In genomic region chr5:115730314-115730713, GRCm38 (mm10) we compare ENCODE assay signal across 9 mouse cellular contexts. TPM values are rescaled to one million over a fixed set of nuclear protein-coding genes. Genes with fewer than 3 reads are reported as not detected.
DNase-seq lines count a peak whose midpoint lies in the region; ATAC-seq and TF ChIP-seq lines count a peak whose summit lies in the region.
"Had no signal": no experiment of that assay in that cellular context is flagged by ENCODE, and none has a peak within 500 bp of the region (broad histone marks: within the 10 kb centered on the region; RNA-seq: fewer than 3 reads in every experiment).

No protein-coding gene starts in this region.

- DNase-seq in heart, embryonic 10.5 days (ENCODE audit: low spot score) = no peak
- no peak for DNase-seq in heart, adult 8-10 months (ENCODE audit: low spot score)
- DNase-seq in ES-E14 (ENCODE audit: low read depth, low spot score) = no peak
- DNase-seq in hindbrain, embryonic 10.5 days (ENCODE audit: low spot score) = no peak
- no peak for DNase-seq in midbrain, embryonic 11.5 days (ENCODE audit: low spot score, missing footprints)
- no peak for DNase-seq in lung, postnatal 36 days
- no peak for DNase-seq in adrenal gland, postnatal 14 days
- DNase-seq in spleen, postnatal 10 days (ENCODE audit: low spot score in 2 of 2) = no peak
- DNase-seq: embryo, embryonic 11 days had no signal

- peak overlapping the region; percentile 86 for H3K4me2 ChIP-seq in midbrain, embryonic 11.5 days

- peak overlapping the region; percentile 74; the same call in 1 of the 2 replicates for H3K4me3 ChIP-seq in heart, embryonic 10.5 days
- peak overlapping the region; percentile 80 to 84; a peak in 3 of 4 replicates for H3K4me3 ChIP-seq in ES-E14 (ENCODE audit: insufficient read depth in 1 of 2, low read depth in 1 of 2, low read length in 2 of 2, poor library complexity in 1 of 2, severe bottlenecking in 1 of 2)
- H3K4me3 ChIP-seq in hindbrain, embryonic 10.5 days = peak overlapping the region; percentile 72
- H3K4me3 ChIP-seq in midbrain, embryonic 11.5 days (ENCODE audit: low read depth, low read length) = peak overlapping the region; percentile 70

- H3K27ac ChIP-seq in heart, embryonic 10.5 days = no peak overlapping the region
- H3K27ac ChIP-seq in ES-E14 (ENCODE audit: insufficient read depth, low read depth, low read length, poor library complexity, severe bottlenecking) = no peak overlapping the region
- H3K27ac ChIP-seq in hindbrain, embryonic 10.5 days = no peak overlapping the region
- no peak overlapping the region for H3K27ac ChIP-seq in midbrain, embryonic 11.5 days (ENCODE audit: low read depth, low read length)

- peaks cover 27% of the 10 kb centered on the region for H3K27me3 ChIP-seq in heart, embryonic 10.5 days (ENCODE audit: insufficient read depth, poor library complexity, severe bottlenecking)
- H3K27me3 ChIP-seq in hindbrain, embryonic 10.5 days (ENCODE audit: insufficient read depth, poor library complexity, severe bottlenecking) = peaks cover 28% of the 10 kb centered on the region
- peaks cover 11% of the 10 kb centered on the region for H3K27me3 ChIP-seq in midbrain, embryonic 11.5 days (ENCODE audit: control insufficient read depth, insufficient read depth, low read length)

- no peak for ATAC-seq in midbrain, embryonic 11.5 days (ENCODE audit: low FRiP score)

- in situ Hi-C loops in ES-E14 (cut with MboI; ENCODE audit: low sequenced_read_pairs in 2 of 2, unreplicated experiment in 2 of 2) = no loop called here

- 66% methylated on average over 5 of the region's 5 CpGs for WGBS in heart, embryonic 10.5 days
- WGBS in hindbrain, embryonic 10.5 days = 72% methylated on average over 5 of the region's 5 CpGs
- WGBS in midbrain, embryonic 11.5 days = 68% methylated on average over 5 of the region's 5 CpGs

- H3K36me3 ChIP-seq in heart, embryonic 10.5 days = no peaks in the 10 kb centered on the region
- no peaks in the 10 kb centered on the region for H3K36me3 ChIP-seq in ES-E14 (ENCODE audit: control insufficient read depth, insufficient read depth, low read length, poor library complexity, severe bottlenecking)
- no peaks in the 10 kb centered on the region for H3K36me3 ChIP-seq in hindbrain, embryonic 10.5 days
- no peaks in the 10 kb centered on the region for H3K36me3 ChIP-seq in midbrain, embryonic 11.5 days (ENCODE audit: control insufficient read depth, insufficient read depth, low read length)

- no peak overlapping the region for H3K9ac ChIP-seq in ES-E14 (ENCODE audit: insufficient read depth, low read depth, low read length, poor library complexity, severe bottlenecking)
- H3K9ac ChIP-seq in midbrain, embryonic 11.5 days (ENCODE audit: low read length) = no peak overlapping the region

- no peaks in the 10 kb centered on the region for H3K9me3 ChIP-seq in heart, embryonic 10.5 days
- no peaks in the 10 kb centered on the region for H3K9me3 ChIP-seq in ES-E14 (ENCODE audit: control insufficient read depth, insufficient read depth, low read depth, low read length)
- H3K9me3 ChIP-seq in hindbrain, embryonic 10.5 days = no peaks in the 10 kb centered on the region
- H3K9me3 ChIP-seq in midbrain, embryonic 11.5 days (ENCODE audit: control insufficient read depth, low read length) = no peaks in the 10 kb centered on the region

- H3K4me1 ChIP-seq in heart, embryonic 10.5 days = peaks cover 20% of the 10 kb centered on the region
- H3K4me1 ChIP-seq in ES-E14 (ENCODE audit: control insufficient read depth in 2 of 2, insufficient read depth in 2 of 2, low read length in 2 of 2, poor library complexity in 1 of 2) = peaks cover 0 to 4% of the 10 kb centered on the region in 2 experiments; a peak in 2 of 4 replicates
- H3K4me1 ChIP-seq in hindbrain, embryonic 10.5 days (replicated peaks) = peaks cover 24% of the 10 kb centered on the region
- peaks cover 2% of the 10 kb centered on the region; the same call in 1 of the 2 replicates for H3K4me1 ChIP-seq in midbrain, embryonic 11.5 days (ENCODE audit: control insufficient read depth, insufficient read depth, low read length)

TF ChIP-seq in ES-E14, 5 proteins besides CTCF, POLR2A, EP300 and RAD21:
- TF ChIP-seq HCFC1 (IDR thresholded peaks at IDR 0.05; ENCODE audit: borderline replicate concordance, insufficient read depth, low read length) = no peak
- no peak for TF ChIP-seq ZC3H11A (IDR thresholded peaks at IDR 0.05; ENCODE audit: borderline replicate concordance, low read depth, low read length)
- no peak for TF ChIP-seq ZNF384 (IDR thresholded peaks at IDR 0.05; ENCODE audit: low read depth, low read length)
- TF ChIP-seq CHD2 (IDR thresholded peaks at IDR 0.05; ENCODE audit: low read depth, low read length) = no peak
- TF ChIP-seq MAFK (IDR thresholded peaks at IDR 0.05; ENCODE audit: insufficient read depth, low read depth, low read length) = no peak

RNA-seq across cellular contexts. Expression of gene Bicdl1, which starts 1.1 kb away (rescaled TPM):
- polyA plus RNA-seq in heart, embryonic 10.5 days (2016; fragmentation: Nextera tagmentation; extraction: Ambion mirVana) = 8.2 and 11.1 TPM in 2 replicates
- total RNA-seq in heart, adult 8-10 months (2022) = 1 to 10 TPM; 6.2 to 8.9 (median 8.3) TPM
- total RNA-seq in ES-E14 (2012; rRNA removed) = 18.5 and 25.3 TPM in 2 replicates
- polyA plus RNA-seq in hindbrain, embryonic 10.5 days (2016; fragmentation: Nextera tagmentation; extraction: Ambion mirVana) = 12.2 and 14.1 TPM in 2 replicates
- 11.4 and 12.4 TPM in 2 replicates for polyA plus RNA-seq in midbrain, embryonic 11.5 days (2014; fragmentation: Nextera tagmentation; extraction: Ambion mirVana)
- 10.0 and 13.1 TPM in 2 replicates for total RNA-seq in adrenal gland, postnatal 14 days (2021)
